In genomic region chr12:108885906-108886305, GRCm38 (mm10) we compare ENCODE assay signal across 26 mouse cellular contexts. TPM values are rescaled to one million over a fixed set of nuclear protein-coding genes. Genes with fewer than 3 reads are reported as not detected.
DNase-seq lines count a peak whose midpoint lies in the region; ATAC-seq and TF ChIP-seq lines count a peak whose summit lies in the region.
"Had no signal": no experiment of that assay in that cellular context is flagged by ENCODE, and none has a peak within 500 bp of the region (broad histone marks: within the 10 kb centered on the region; RNA-seq: fewer than 3 reads in every experiment).

No protein-coding gene starts in this region.

- peaks cover 73% of the 10 kb centered on the region for H3K36me3 ChIP-seq in heart, postnatal 0 days (replicated peaks; ENCODE audit: control insufficient read depth, insufficient read depth, low read length)
- peaks cover 22% of the 10 kb centered on the region; the same call in 1 of the 2 replicates for H3K36me3 ChIP-seq in lung, postnatal 0 days (ENCODE audit: insufficient read depth, low read length)

- ATAC-seq in heart, postnatal 0 days (ENCODE audit: insufficient read depth, low read depth), result 0 out of 2 replicates have a peak, but pooled peaks have one; percentile 11
- ATAC-seq in lung, postnatal 0 days, result no peak
- ATAC-seq: CD4-positive, CD25-positive, alpha-beta regulatory T cell, adult 4 months; forebrain, embryonic 14.5 days; hindbrain, embryonic 16.5 days; inflammation-experienced regulatory T-cells, adult 6 months; intestine, postnatal 0 days had no signal

- TF ChIP-seq CTCF in heart, postnatal 0 days (IDR thresholded peaks at IDR 0.05; ENCODE audit: low read depth), result no peak
- TF ChIP-seq CTCF in lung, postnatal 0 days (IDR thresholded peaks at IDR 0.05), result no peak

- H3K27me3 ChIP-seq in heart, postnatal 0 days (ENCODE audit: control insufficient read depth, insufficient read depth, low read length), result no peaks in the 10 kb centered on the region
- H3K27me3 ChIP-seq in lung, postnatal 0 days (replicated peaks; ENCODE audit: insufficient read depth, low read length), result no peaks in the 10 kb centered on the region
- H3K27me3 ChIP-seq: embryonic facial prominence, embryonic 15.5 days; hindbrain, embryonic 12.5 days had no signal

- H3K27ac ChIP-seq in heart, postnatal 0 days (ENCODE audit: low read depth), result no peak overlapping the region
- no peak overlapping the region for H3K27ac ChIP-seq in lung, postnatal 0 days (ENCODE audit: low read length)
- H3K27ac ChIP-seq in brown adipose tissue, adult 24 weeks (replicated peaks; ENCODE audit: low read depth, low read length), result peak overlapping the region; percentile 79
- H3K27ac ChIP-seq: embryonic facial prominence, embryonic 15.5 days; forebrain, embryonic 10.5 days; hindbrain, embryonic 12.5 days had no signal

- 88% methylated on average over 1 of the region's 1 CpGs for WGBS in heart, postnatal 0 days
- 81% methylated on average over 1 of the region's 1 CpGs for WGBS in lung, postnatal 0 days

- no peak overlapping the region for H3K4me3 ChIP-seq in heart, postnatal 0 days (ENCODE audit: low read depth, low read length)
- no peak overlapping the region for H3K4me3 ChIP-seq in lung, postnatal 0 days (ENCODE audit: low read depth, low read length)
- H3K4me3 ChIP-seq in brown adipose tissue, adult 24 weeks (ENCODE audit: insufficient read depth, low read depth, low read length), result no peak overlapping the region
- H3K4me3 ChIP-seq: embryonic facial prominence, embryonic 15.5 days; erythroblast, embryonic 14.5 days; forebrain, embryonic 10.5 days; hindbrain, embryonic 12.5 days had no signal

- intact Hi-C loops in heart, postnatal 25 days (cut with DNase I), result no loop called here

- no peak for TF ChIP-seq EP300 in heart, postnatal 0 days (IDR thresholded peaks at IDR 0.05; ENCODE audit: low read depth)
- TF ChIP-seq EP300 in lung, postnatal 0 days (IDR thresholded peaks at IDR 0.05), result peak; percentile 44; the same call in 1 of the 2 replicates

- DNase-seq in heart, adult 18-20 months, result peak; percentile 13 to 54
- no peak for DNase-seq in heart, postnatal 25 days (ENCODE audit: low spot score)
- DNase-seq in heart, postnatal 0 days (ENCODE audit: low spot score), result no peak
- no peak for DNase-seq in heart, postnatal 4 days
- DNase-seq in lung, postnatal 0 days (ENCODE audit: low spot score), result no peak
- no peak for DNase-seq in lung, postnatal 10 days
- no peak for DNase-seq in spleen, postnatal 4 days (ENCODE audit: low spot score in 2 of 2)
- DNase-seq: adrenal gland, adult 8-10 months; adrenal gland, postnatal 36 days; B cell, adult 2 months; cerebellum, adult 11 months; cerebellum, adult 8-10 months; cerebellum, postnatal 14 days; embryo, embryonic 11 days; heart, postnatal 14 days had no signal

- H3K4me2 ChIP-seq in heart, postnatal 0 days (ENCODE audit: low read depth, low read length), result no peak overlapping the region
- no peak overlapping the region for H3K4me2 ChIP-seq in lung, postnatal 0 days (replicated peaks; ENCODE audit: low read depth, low read length)
- H3K4me2 ChIP-seq: embryonic facial prominence, embryonic 15.5 days; hindbrain, embryonic 12.5 days had no signal

- H3K4me1 ChIP-seq in heart, postnatal 0 days (ENCODE audit: control insufficient read depth, insufficient read depth), result no peaks in the 10 kb centered on the region
- peaks cover 3% of the 10 kb centered on the region; the same call in 1 of the 2 replicates for H3K4me1 ChIP-seq in lung, postnatal 0 days (ENCODE audit: insufficient read depth, low read depth, low read length)
- peaks cover 4% of the 10 kb centered on the region for H3K4me1 ChIP-seq in brown adipose tissue, adult 24 weeks (ENCODE audit: control insufficient read depth, insufficient read depth, insufficient read length, low read length)
- H3K4me1 ChIP-seq: embryonic facial prominence, embryonic 15.5 days; forebrain, embryonic 10.5 days; hindbrain, embryonic 12.5 days had no signal

- no peak overlapping the region for H3K9ac ChIP-seq in heart, postnatal 0 days (replicated peaks; ENCODE audit: low read depth, low read length)
- H3K9ac ChIP-seq in lung, postnatal 0 days (replicated peaks; ENCODE audit: low read depth), result no peak overlapping the region
- H3K9ac ChIP-seq: embryonic facial prominence, embryonic 15.5 days; hindbrain, embryonic 12.5 days had no signal

- no peaks in the 10 kb centered on the region for H3K9me3 ChIP-seq in heart, postnatal 0 days (replicated peaks; ENCODE audit: control insufficient read depth, low read length)
- no peaks in the 10 kb centered on the region for H3K9me3 ChIP-seq in lung, postnatal 0 days (ENCODE audit: low read length)
- H3K9me3 ChIP-seq: embryonic facial prominence, embryonic 15.5 days; forebrain, embryonic 10.5 days; G1E; hindbrain, embryonic 12.5 days had no signal

RNA-seq across cellular contexts. Expression of gene Wdr25, which starts 7.5 kb away (rescaled TPM):
- 1 to 10 TPM; 4.7 to 5.7 TPM for total RNA-seq in heart, adult 18-20 months (2021)
- 1 to 10 TPM; 3.9 TPM for total RNA-seq in heart, postnatal 25 days (2021)
- 3.5 and 12.9 TPM in 2 replicates for total RNA-seq in heart, postnatal 0 days (2014; rRNA removed; ENCODE audit: low replicate concordance)
- polyA plus RNA-seq in heart, postnatal 0 days (2015; fragmentation: Nextera tagmentation; extraction: Ambion mirVana), result 3.9 and 5.3 TPM in 2 replicates
- 1 to 10 TPM; 4.2 to 5.2 TPM for total RNA-seq in heart, postnatal 4 days (2021)
- 4.8 and 7.3 TPM in 2 replicates for polyA plus RNA-seq in lung, postnatal 0 days (2015; fragmentation: Nextera tagmentation; extraction: Ambion mirVana)
- polyA plus RNA-seq in brown adipose tissue, adult 24 weeks (2012; ENCODE audit: insufficient read depth, insufficient read length, missing spikeins), result 1.9 and 2.4 TPM in 2 replicates

RNA-seq across cellular contexts. Expression of gene Wars, which starts 8.1 kb away (rescaled TPM):
- 10 to 100 TPM; 29.1 to 41.2 TPM for total RNA-seq in heart, adult 18-20 months (2021)
- total RNA-seq in heart, postnatal 25 days (2021), result 10 to 100 TPM; 33.6 to 35.8 TPM
- total RNA-seq in heart, postnatal 0 days (2014; rRNA removed; ENCODE audit: low replicate concordance), result 52.4 and 80.1 TPM in 2 replicates
- 39.4 and 43.0 TPM in 2 replicates for polyA plus RNA-seq in heart, postnatal 0 days (2015; fragmentation: Nextera tagmentation; extraction: Ambion mirVana)
- total RNA-seq in heart, postnatal 4 days (2021), result 10 to 100 TPM; 48.1 to 49.0 TPM
- 84.0 and 84.3 TPM in 2 replicates for polyA plus RNA-seq in lung, postnatal 0 days (2015; fragmentation: Nextera tagmentation; extraction: Ambion mirVana)
- polyA plus RNA-seq in brown adipose tissue, adult 24 weeks (2012; ENCODE audit: insufficient read depth, insufficient read length, missing spikeins), result 26.0 and 32.0 TPM in 2 replicates

RNA-seq across cellular contexts. Expression of gene Slc25a47, which starts 50.1 kb away (rescaled TPM):
- total RNA-seq in heart, adult 18-20 months (2021), result 1 to 10 TPM; 8.1 to 9.1 TPM
- total RNA-seq in heart, postnatal 25 days (2021), result 1 to 10 TPM; 5.9 to 9.3 TPM
- 11.3 and 15.3 TPM in 2 replicates for total RNA-seq in heart, postnatal 0 days (2014; rRNA removed; ENCODE audit: low replicate concordance)
- polyA plus RNA-seq in heart, postnatal 0 days (2015; fragmentation: Nextera tagmentation; extraction: Ambion mirVana), result 4.4 and 5.9 TPM in 2 replicates
- 1 to 10 TPM; 7.1 to 7.5 TPM for total RNA-seq in heart, postnatal 4 days (2021)
- 8.5 TPM in 2 replicates for polyA plus RNA-seq in lung, postnatal 0 days (2015; fragmentation: Nextera tagmentation; extraction: Ambion mirVana)
- 3.3 and 5.6 TPM in 2 replicates for polyA plus RNA-seq in brown adipose tissue, adult 24 weeks (2012; ENCODE audit: insufficient read depth, insufficient read length, missing spikeins)

RNA-seq across cellular contexts. Expression of gene Slc25a29, which starts 50.2 kb away (rescaled TPM):
- total RNA-seq in heart, adult 18-20 months (2021), result 1 to 10 TPM; 8.7 to 9.1 TPM
- 10 to 100 TPM in 1 of 2 experiments, 1 to 10 TPM in 1; 9.8 to 14.1 TPM for total RNA-seq in heart, postnatal 25 days (2021)
- total RNA-seq in heart, postnatal 0 days (2014; rRNA removed; ENCODE audit: low replicate concordance), result 4.4 and 7.0 TPM in 2 replicates
- 2.4 and 3.0 TPM in 2 replicates for polyA plus RNA-seq in heart, postnatal 0 days (2015; fragmentation: Nextera tagmentation; extraction: Ambion mirVana)
- 1 to 10 TPM; 2.1 to 2.2 TPM for total RNA-seq in heart, postnatal 4 days (2021)
- 14.9 and 19.7 TPM in 2 replicates for polyA plus RNA-seq in lung, postnatal 0 days (2015; fragmentation: Nextera tagmentation; extraction: Ambion mirVana)
- 1.2 and 1.8 TPM in 2 replicates for polyA plus RNA-seq in brown adipose tissue, adult 24 weeks (2012; ENCODE audit: insufficient read depth, insufficient read length, missing spikeins)

Comparison
In these comparisons a context has a peak if more than half of its experiments do, and no peak if none do; other contexts are left out.
1. DNase-seq: peak in heart, adult 18-20 months (2 of 2); none in heart, postnatal 25 days (single experiment), heart, postnatal 0 days (single experiment), heart, postnatal 4 days (single experiment), lung, postnatal 0 days (single experiment), lung, postnatal 10 days (single experiment) and spleen, postnatal 4 days (0 of 2).